9 mouse cellular contexts compared by ENCODE assay signal in the genomic region with DNA sequence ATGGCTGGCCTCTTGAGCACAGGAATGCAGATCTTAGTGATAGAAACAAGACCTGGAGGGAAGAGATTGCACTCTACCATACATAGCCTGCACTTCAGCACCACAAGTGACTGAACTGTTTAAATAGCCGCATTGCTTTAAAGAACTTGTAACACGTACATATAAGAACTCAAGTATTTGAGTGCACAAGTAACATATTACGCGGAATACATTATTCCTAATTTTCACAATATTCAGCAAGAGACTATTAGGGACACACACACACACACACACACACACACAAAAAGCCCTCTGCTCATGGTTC. TPM values are rescaled to one million over a fixed set of nuclear protein-coding genes. Genes with fewer than 3 reads are reported as not detected.
DNase-seq lines count a peak whose midpoint lies in the region; ATAC-seq and TF ChIP-seq lines count a peak whose summit lies in the region.
"Had no signal": no experiment of that assay in that cellular context is flagged by ENCODE, and none has a peak within 500 bp of the region (broad histone marks: within the 10 kb centered on the region; RNA-seq: fewer than 3 reads in every experiment).

No protein-coding gene starts in this region.

- H3K4me2 ChIP-seq in forebrain, embryonic 14.5 days (ENCODE audit: low read length), result peak overlapping the region; percentile 77
- peak overlapping the region; percentile 77 for H3K4me2 ChIP-seq in liver, embryonic 11.5 days
- H3K4me2 ChIP-seq in stomach, embryonic 16.5 days (ENCODE audit: low read depth, low read length), result peak overlapping the region; percentile 90

- no peak overlapping the region for H3K27ac ChIP-seq in forebrain, embryonic 14.5 days (ENCODE audit: low read depth, low read length)
- no peak overlapping the region; the same call in 1 of the 2 replicates for H3K27ac ChIP-seq in liver, embryonic 11.5 days (ENCODE audit: low read depth, low read length)
- H3K27ac ChIP-seq in stomach, embryonic 16.5 days (ENCODE audit: low read length), result peak overlapping the region; percentile 84
- H3K27ac ChIP-seq in thymus, adult 2 months (ENCODE audit: control insufficient read depth, insufficient read depth, low read length), result no peak overlapping the region

- TF ChIP-seq POLR2A in thymus, adult 2 months (IDR thresholded peaks at IDR 0.05; ENCODE audit: control insufficient read depth, extremely low read depth, insufficient read depth, low read length, poor library complexity), result no peak

- DNase-seq in forebrain, embryonic 14.5 days (ENCODE audit: low spot score), result no peak
- no peak for DNase-seq in liver, embryonic 11.5 days (ENCODE audit: low spot score)
- DNase-seq in thymus, adult 2 months, result no peak
- no peak for DNase-seq in right cerebral cortex, postnatal 10 days (ENCODE audit: low spot score in 2 of 2)
- DNase-seq: kidney, adult 11 months had no signal

- H3K9me3 ChIP-seq in megakaryocyte, embryonic 14.5 days, result no peaks in the 10 kb centered on the region
- no peaks in the 10 kb centered on the region for H3K9me3 ChIP-seq in forebrain, embryonic 14.5 days (replicated peaks; ENCODE audit: control insufficient read depth, low read length)
- no peaks in the 10 kb centered on the region for H3K9me3 ChIP-seq in liver, embryonic 11.5 days (ENCODE audit: control insufficient read depth, low read length)
- H3K9me3 ChIP-seq in stomach, embryonic 16.5 days (replicated peaks; ENCODE audit: control insufficient read depth, low read length), result no peaks in the 10 kb centered on the region

- no peaks in the 10 kb centered on the region for H3K36me3 ChIP-seq in megakaryocyte, embryonic 14.5 days (replicated peaks; ENCODE audit: low read length)
- H3K36me3 ChIP-seq in forebrain, embryonic 14.5 days (ENCODE audit: control insufficient read depth, insufficient read depth, low read length), result no peaks in the 10 kb centered on the region
- H3K36me3 ChIP-seq in liver, embryonic 11.5 days (ENCODE audit: control insufficient read depth, insufficient read depth, low read length), result no peaks in the 10 kb centered on the region
- no peaks in the 10 kb centered on the region for H3K36me3 ChIP-seq in stomach, embryonic 16.5 days (ENCODE audit: control insufficient read depth, insufficient read depth, low read length)
- no peaks in the 10 kb centered on the region for H3K36me3 ChIP-seq in thymus, adult 2 months (ENCODE audit: control insufficient read depth, insufficient read depth, low read length)

- peak overlapping the region; percentile 66 for H3K9ac ChIP-seq in forebrain, embryonic 14.5 days (ENCODE audit: low read length)
- peak overlapping the region; percentile 50; the same call in 1 of the 2 replicates for H3K9ac ChIP-seq in liver, embryonic 11.5 days (ENCODE audit: low read depth, low read length)
- H3K9ac ChIP-seq in stomach, embryonic 16.5 days (ENCODE audit: low read length), result peak overlapping the region; percentile 89

- no peak for TF ChIP-seq CTCF in thymus, adult 2 months (IDR thresholded peaks at IDR 0.05; ENCODE audit: borderline replicate concordance, control insufficient read depth, extremely low read depth, insufficient read depth, low read length, poor library complexity)

- WGBS in forebrain, embryonic 14.5 days, result 77% methylated on average over 4 of the region's 4 CpGs
- 68% methylated on average over 4 of the region's 4 CpGs for WGBS in liver, embryonic 11.5 days
- WGBS in stomach, embryonic 16.5 days, result 56% methylated on average over 4 of the region's 4 CpGs
- WGBS in thymus, adult 2 months, result 63% methylated on average over 4 of the region's 4 CpGs

- no peak for ATAC-seq in megakaryocyte, adult 5-6 weeks (ENCODE audit: poor library complexity, severe bottlenecking)
- ATAC-seq in forebrain, embryonic 14.5 days, result no peak
- ATAC-seq in liver, embryonic 11.5 days (replicated peaks; ENCODE audit: low FRiP score), result no peak
- no peak for ATAC-seq in stomach, embryonic 16.5 days (ENCODE audit: insufficient read depth, low FRiP score)

- peaks cover 28% of the 10 kb centered on the region for H3K4me1 ChIP-seq in megakaryocyte, embryonic 14.5 days
- H3K4me1 ChIP-seq in forebrain, embryonic 14.5 days (ENCODE audit: control insufficient read depth, insufficient read depth, low read length), result peaks cover 20% of the 10 kb centered on the region
- H3K4me1 ChIP-seq in liver, embryonic 11.5 days (replicated peaks; ENCODE audit: control insufficient read depth, insufficient read depth, low read length), result peaks cover 4% of the 10 kb centered on the region
- peaks cover 12% of the 10 kb centered on the region for H3K4me1 ChIP-seq in stomach, embryonic 16.5 days (ENCODE audit: control insufficient read depth, insufficient read depth, low read length)
- peaks cover 12% of the 10 kb centered on the region for H3K4me1 ChIP-seq in thymus, adult 2 months (replicated peaks; ENCODE audit: control insufficient read depth, insufficient read depth, low read length)

- peaks cover 54% of the 10 kb centered on the region for H3K27me3 ChIP-seq in megakaryocyte, embryonic 14.5 days (replicated peaks)
- H3K27me3 ChIP-seq in forebrain, embryonic 14.5 days (replicated peaks; ENCODE audit: control insufficient read depth, insufficient read depth, low read length), result no peaks in the 10 kb centered on the region
- H3K27me3 ChIP-seq in liver, embryonic 11.5 days (replicated peaks; ENCODE audit: control insufficient read depth, insufficient read depth, low read length), result peaks cover 12% of the 10 kb centered on the region; the same call in 1 of the 2 replicates
- no peaks in the 10 kb centered on the region for H3K27me3 ChIP-seq in stomach, embryonic 16.5 days (ENCODE audit: control insufficient read depth, insufficient read depth, low read length)
- H3K27me3 ChIP-seq in thymus, adult 2 months (ENCODE audit: control insufficient read depth, insufficient read depth, low read length), result peaks cover 7% of the 10 kb centered on the region

- peak overlapping the region; percentile 91 for H3K4me3 ChIP-seq in megakaryocyte, embryonic 14.5 days (replicated peaks)
- H3K4me3 ChIP-seq in forebrain, embryonic 14.5 days (ENCODE audit: low read depth, low read length), result peak overlapping the region; percentile 86
- H3K4me3 ChIP-seq in liver, embryonic 11.5 days (ENCODE audit: low read depth, low read length), result peak overlapping the region; percentile 69; the same call in 1 of the 2 replicates
- peak overlapping the region; percentile 89 for H3K4me3 ChIP-seq in stomach, embryonic 16.5 days (replicated peaks; ENCODE audit: low read length)
- no peak overlapping the region for H3K4me3 ChIP-seq in thymus, adult 2 months (ENCODE audit: control insufficient read depth, insufficient read depth, low read length)

RNA-seq across cellular contexts. Expression of a gene that starts 0.7 kb away (rescaled TPM):
- 2.2 TPM in 1 of 2 replicates, not detected in the other for polyA plus RNA-seq in megakaryocyte, embryonic 14.5 days (2012; ENCODE audit: insufficient read depth, low replicate concordance)
- 0.58 and 1.5 TPM in 2 replicates for total RNA-seq in megakaryocyte, adult 5-6 weeks (2015)
- total RNA-seq in megakaryocyte, adult 5-6 weeks (2017), result 0.77 and 1.4 TPM in 2 replicates
- 42.8 and 51.3 TPM in 2 replicates for polyA plus RNA-seq in forebrain, embryonic 14.5 days (2014; fragmentation: Nextera tagmentation; extraction: Ambion mirVana)
- 12.1 and 12.6 TPM in 2 replicates for polyA plus RNA-seq in liver, embryonic 11.5 days (2014; fragmentation: Nextera tagmentation; extraction: Ambion mirVana)
- 25.8 and 28.7 TPM in 2 replicates for polyA plus RNA-seq in stomach, embryonic 16.5 days (2015; fragmentation: Nextera tagmentation; extraction: Ambion mirVana)
- polyA plus RNA-seq in thymus, adult 2 months (2012; rRNA removed), result 2.6 and 2.8 TPM in 2 replicates

RNA-seq across cellular contexts. Expression of a gene that starts 13.0 kb away (rescaled TPM):
- not detected in 2 replicates for polyA plus RNA-seq in megakaryocyte, embryonic 14.5 days (2012; ENCODE audit: insufficient read depth, low replicate concordance)
- not detected in 2 replicates for total RNA-seq in megakaryocyte, adult 5-6 weeks (2015)
- total RNA-seq in megakaryocyte, adult 5-6 weeks (2017), result not detected in 2 replicates
- polyA plus RNA-seq in forebrain, embryonic 14.5 days (2014; fragmentation: Nextera tagmentation; extraction: Ambion mirVana), result not detected in 2 replicates
- polyA plus RNA-seq in liver, embryonic 11.5 days (2014; fragmentation: Nextera tagmentation; extraction: Ambion mirVana), result not detected in 2 replicates
- not detected in 2 replicates for polyA plus RNA-seq in stomach, embryonic 16.5 days (2015; fragmentation: Nextera tagmentation; extraction: Ambion mirVana)
- polyA plus RNA-seq in thymus, adult 2 months (2012; rRNA removed), result not detected in 2 replicates
- polyA plus RNA-seq: brain, embryonic 14.5 days had no signal
